Mouse (Mus musculus): ENCODE measurements around the gene Tab2. TPM values are rescaled to one million over a fixed set of nuclear protein-coding genes. Genes with fewer than 3 reads are reported as not detected.

The Tab2 gene
- polyA plus RNA-seq, 2 experiments = 36.2 to 75.3 TPM

DNA sequence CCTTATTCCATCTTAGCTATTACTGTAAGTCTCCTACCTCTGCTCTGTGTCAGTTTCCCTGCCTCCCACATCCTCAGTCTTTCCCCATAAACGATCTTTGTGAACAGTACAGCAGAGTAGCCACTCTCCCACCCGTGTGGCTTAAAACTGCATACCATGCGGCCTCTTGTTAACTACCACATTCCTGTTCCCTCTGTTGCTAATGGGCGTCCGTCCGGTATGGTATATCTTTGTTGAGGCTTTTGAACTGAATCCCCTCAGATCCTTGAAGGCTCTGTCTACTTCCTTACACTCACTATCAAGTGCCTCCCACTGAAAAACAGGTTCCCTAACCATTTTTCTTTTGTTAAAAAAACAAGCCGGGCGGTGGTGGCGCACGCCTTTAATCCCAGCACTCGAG is 30.5 kb downstream of the Tab2 start:
- H3K4me3 ChIP-seq (replicated peaks; ENCODE audit: low read length) = no peak overlapping the region
- 66% methylated on average over 11 of the region's 11 CpGs for WGBS
- H3K9ac ChIP-seq (ENCODE audit: low read depth, low read length, severe bottlenecking) = no peak overlapping the region
- DNase-seq (ENCODE audit: low spot score) (no peak), ATAC-seq (ENCODE audit: low FRiP score, low read depth) (no peak)
- H3K4me1 ChIP-seq (ENCODE audit: control insufficient read depth, insufficient read depth, low read length) = no peaks in the 10 kb centered on the region
- TF ChIP-seq POLR2A (IDR thresholded peaks at IDR 0.05; ENCODE audit: borderline replicate concordance, extremely low read depth, insufficient read depth, insufficient read length) = no peak
- peaks cover 33% of the 10 kb centered on the region for H3K36me3 ChIP-seq (ENCODE audit: control insufficient read depth, insufficient read depth, low read length)
- H3K9me3 ChIP-seq (ENCODE audit: control insufficient read depth, low read length) = no peaks in the 10 kb centered on the region
- no peak overlapping the region for H3K4me2 ChIP-seq (replicated peaks; ENCODE audit: low read depth, low read length, severe bottlenecking)
- no peak overlapping the region for H3K27ac ChIP-seq (replicated peaks; ENCODE audit: low read depth, low read length)
- no peaks in the 10 kb centered on the region for H3K27me3 ChIP-seq (ENCODE audit: control insufficient read depth, insufficient read depth, low read length)

- no peak overlapping the region for H3K9ac ChIP-seq (ENCODE audit: low read depth, low read length, severe bottlenecking)
- DNase-seq (ENCODE audit: low spot score) (no peak), ATAC-seq (ENCODE audit: low FRiP score, low read depth) (no peak)
- no peak overlapping the region for H3K27ac ChIP-seq (replicated peaks; ENCODE audit: low read depth, low read length)
- no peaks in the 10 kb centered on the region for H3K27me3 ChIP-seq (ENCODE audit: control insufficient read depth, insufficient read depth, low read length)
- peaks cover 52% of the 10 kb centered on the region for H3K36me3 ChIP-seq (ENCODE audit: control insufficient read depth, insufficient read depth, low read length)
- H3K4me3 ChIP-seq (replicated peaks; ENCODE audit: low read length) = no peak overlapping the region
- WGBS = 92% methylated on average over 1 of the region's 1 CpGs
- H3K4me2 ChIP-seq (replicated peaks; ENCODE audit: low read depth, low read length, severe bottlenecking) = no peak overlapping the region
- no peaks in the 10 kb centered on the region for H3K9me3 ChIP-seq (ENCODE audit: control insufficient read depth, low read length)
- H3K4me1 ChIP-seq (ENCODE audit: control insufficient read depth, insufficient read depth, low read length) = no peaks in the 10 kb centered on the region
- TF ChIP-seq POLR2A (IDR thresholded peaks at IDR 0.05; ENCODE audit: borderline replicate concordance, extremely low read depth, insufficient read depth, insufficient read length) = no peak
Measured at GRCm38 (mm10) chr10:7923433-7923832, 32.6 kb downstream of the Tab2 start.

DNA sequence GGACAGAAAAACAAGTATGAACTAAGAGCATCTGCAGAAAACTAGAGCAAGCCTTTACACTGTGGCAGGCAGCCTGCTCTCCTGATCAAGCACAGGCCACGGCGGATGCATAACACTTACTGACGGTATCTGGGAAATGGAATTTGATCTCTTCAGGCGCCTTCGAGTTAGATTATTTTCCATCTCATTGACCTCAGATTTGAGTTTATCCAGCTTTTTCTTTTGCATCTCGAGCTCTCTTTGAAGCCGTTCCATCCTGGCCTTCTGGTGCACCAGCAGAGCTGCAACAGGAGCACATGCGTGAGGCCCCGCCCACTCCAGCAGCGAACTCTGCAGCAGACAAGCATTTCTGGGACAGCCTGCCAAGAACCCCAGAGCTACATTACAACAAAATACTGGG is 44.8 kb downstream of the Tab2 start:
- WGBS = 78% methylated on average over 10 of the region's 10 CpGs
- H3K4me3 ChIP-seq (replicated peaks; ENCODE audit: low read length) = no peak overlapping the region
- H3K9ac ChIP-seq (ENCODE audit: low read depth, low read length, severe bottlenecking) = no peak overlapping the region
- H3K27me3 ChIP-seq (ENCODE audit: control insufficient read depth, insufficient read depth, low read length) = no peaks in the 10 kb centered on the region
- H3K27ac ChIP-seq (replicated peaks; ENCODE audit: low read depth, low read length) = no peak overlapping the region
- DNase-seq (ENCODE audit: low spot score) (no peak), ATAC-seq (ENCODE audit: low FRiP score, low read depth) (no peak)
- no peak for TF ChIP-seq POLR2A (IDR thresholded peaks at IDR 0.05; ENCODE audit: borderline replicate concordance, extremely low read depth, insufficient read depth, insufficient read length)
- H3K36me3 ChIP-seq (ENCODE audit: control insufficient read depth, insufficient read depth, low read length) = peaks cover 55% of the 10 kb centered on the region
- H3K4me1 ChIP-seq (ENCODE audit: control insufficient read depth, insufficient read depth, low read length) = no peaks in the 10 kb centered on the region; the same call in 1 of the 2 replicates
- H3K4me2 ChIP-seq (replicated peaks; ENCODE audit: low read depth, low read length, severe bottlenecking) = no peak overlapping the region
- no peaks in the 10 kb centered on the region for H3K9me3 ChIP-seq (ENCODE audit: control insufficient read depth, low read length)

GRCm38 (mm10) chr10:7907151-7907550 is 48.9 kb downstream of the Tab2 start:
- Histone ChIP-seq H3K4me2 (replicated peaks; ENCODE audit: low read depth, low read length, severe bottlenecking) (no peak overlapping the region), H3K27ac (replicated peaks; ENCODE audit: low read depth, low read length) (no peak overlapping the region), H3K36me3 (ENCODE audit: control insufficient read depth, insufficient read depth, low read length) (peaks cover 73% of the 10 kb centered on the region), H3K4me3 (replicated peaks; ENCODE audit: low read length) (no peak overlapping the region), H3K9ac (ENCODE audit: low read depth, low read length, severe bottlenecking) (no peak overlapping the region), H3K27me3 (ENCODE audit: control insufficient read depth, insufficient read depth, low read length) (no peaks in the 10 kb centered on the region), H3K4me1 (ENCODE audit: control insufficient read depth, insufficient read depth, low read length) (no peaks in the 10 kb centered on the region; the same call in 1 of the 2 replicates), H3K9me3 (ENCODE audit: control insufficient read depth, low read length) (no peaks in the 10 kb centered on the region)
- ATAC-seq (ENCODE audit: low FRiP score, low read depth) = no peak
- no peak for DNase-seq (ENCODE audit: low spot score)
- TF ChIP-seq POLR2A (IDR thresholded peaks at IDR 0.05; ENCODE audit: borderline replicate concordance, extremely low read depth, insufficient read depth, insufficient read length) = no peak
- WGBS = 87% methylated on average over 12 of the region's 12 CpGs

DNA sequence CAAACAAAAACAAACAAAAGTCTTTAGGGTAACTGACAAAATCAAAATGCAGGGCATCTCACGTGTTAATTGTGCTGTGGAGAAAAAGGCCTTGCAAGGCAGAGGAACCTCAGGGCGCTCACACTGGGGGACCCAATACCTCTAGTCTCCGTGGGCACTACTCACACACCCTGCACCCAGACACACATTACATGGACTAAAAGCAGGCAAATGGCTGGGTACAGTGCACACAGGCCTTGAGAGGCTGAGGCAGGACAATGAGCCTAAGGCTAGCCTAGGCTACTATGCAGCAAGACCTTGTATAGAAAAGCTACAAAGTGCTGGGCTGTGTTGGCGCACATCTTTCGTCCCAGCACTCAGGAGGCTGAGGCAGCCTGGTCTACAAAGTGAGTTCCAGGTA is 51.9 kb downstream of the Tab2 start:
- Histone ChIP-seq H3K4me3 (replicated peaks; ENCODE audit: low read length) (no peak overlapping the region), H3K36me3 (ENCODE audit: control insufficient read depth, insufficient read depth, low read length) (peaks cover 67% of the 10 kb centered on the region), H3K9me3 (ENCODE audit: control insufficient read depth, low read length) (no peaks in the 10 kb centered on the region), H3K27ac (replicated peaks; ENCODE audit: low read depth, low read length) (no peak overlapping the region), H3K4me1 (ENCODE audit: control insufficient read depth, insufficient read depth, low read length) (no peaks in the 10 kb centered on the region), H3K9ac (ENCODE audit: low read depth, low read length, severe bottlenecking) (no peak overlapping the region), H3K27me3 (ENCODE audit: control insufficient read depth, insufficient read depth, low read length) (no peaks in the 10 kb centered on the region), H3K4me2 (replicated peaks; ENCODE audit: low read depth, low read length, severe bottlenecking) (no peak overlapping the region)
- no peak for ATAC-seq (ENCODE audit: low FRiP score, low read depth)
- WGBS = 97% methylated on average over 5 of the region's 5 CpGs
- DNase-seq (ENCODE audit: low spot score) = no peak
- no peak for TF ChIP-seq POLR2A (IDR thresholded peaks at IDR 0.05; ENCODE audit: borderline replicate concordance, extremely low read depth, insufficient read depth, insufficient read length)

All from limb, embryonic 14.5 days (tissue).